Mouse (Mus musculus): Measurements from ENCODE around the gene Ebf3. TPM values are rescaled to one million over a fixed set of nuclear protein-coding genes. Genes with fewer than 3 reads are reported as not detected.
A peak's percentile ranks its signal among the peaks of the same experiment; 100 is the strongest.

Gene Ebf3
- polyA plus RNA-seq, 1 experiment, result 9.4 TPM

- H3K4me3 ChIP-seq (replicated peaks; ENCODE audit: insufficient read depth, low read depth, low read length), result no peak overlapping the region
- H3K27me3 ChIP-seq (ENCODE audit: control insufficient read depth, insufficient read depth, low read length), result peaks cover 27% of the 10 kb centered on the region; the same call in 1 of the 2 replicates
- TF ChIP-seq POLR2A (IDR thresholded peaks at IDR 0.05; ENCODE audit: borderline replicate concordance, insufficient read depth, low read length), result no peak
- TF ChIP-seq CTCF (IDR thresholded peaks at IDR 0.05; ENCODE audit: borderline replicate concordance, insufficient read depth, low read depth, low read length), result no peak
These were observed 682 bp upstream of the Ebf3 start for GRCm38 (mm10) chr7:137314710-137315543.

GRCm38 (mm10) chr7:137313183-137313903, 902 bp downstream of the Ebf3 start:
- Histone ChIP-seq H3K4me3 (replicated peaks; ENCODE audit: insufficient read depth, low read depth, low read length) (no peak overlapping the region), H3K27me3 (ENCODE audit: control insufficient read depth, insufficient read depth, low read length) (peaks cover 36% of the 10 kb centered on the region; the same call in 1 of the 2 replicates), H3K4me1 (ENCODE audit: control insufficient read depth, insufficient read depth, low read length) (peaks cover 5% of the 10 kb centered on the region; the same call in 1 of the 2 replicates), H3K27ac (ENCODE audit: insufficient read depth, low read length) (no peak overlapping the region)
- TF ChIP-seq POLR2A (IDR thresholded peaks at IDR 0.05; ENCODE audit: borderline replicate concordance, insufficient read depth, low read length) (no peak), CTCF (IDR thresholded peaks at IDR 0.05; ENCODE audit: borderline replicate concordance, insufficient read depth, low read depth, low read length) (no peak)
- WGBS, result under 1% methylated on average over 78 of the region's 79 CpGs
- DNase-seq, result no peak

More at GRCm38 (mm10) chr7:137314710-137315543, 682 bp upstream of the Ebf3 start:
- no peak for DNase-seq
- 1% methylated on average over 48 of the region's 48 CpGs for WGBS
- H3K4me1 ChIP-seq (ENCODE audit: control insufficient read depth, insufficient read depth, low read length), result peaks cover 5% of the 10 kb centered on the region; the same call in 1 of the 2 replicates
- no peak overlapping the region for H3K27ac ChIP-seq (ENCODE audit: insufficient read depth, low read length)

- Histone ChIP-seq H3K27me3 (ENCODE audit: control insufficient read depth, insufficient read depth, low read length) (peaks cover 33% of the 10 kb centered on the region; the same call in 1 of the 2 replicates), H3K27ac (ENCODE audit: insufficient read depth, low read length) (no peak overlapping the region), H3K4me3 (replicated peaks; ENCODE audit: insufficient read depth, low read depth, low read length) (no peak overlapping the region), H3K4me1 (ENCODE audit: control insufficient read depth, insufficient read depth, low read length) (peaks cover 5% of the 10 kb centered on the region; the same call in 1 of the 2 replicates)
- 4% methylated on average over 10 of the region's 10 CpGs for WGBS
- TF ChIP-seq CTCF (IDR thresholded peaks at IDR 0.05; ENCODE audit: borderline replicate concordance, insufficient read depth, low read depth, low read length) (no peak), POLR2A (IDR thresholded peaks at IDR 0.05; ENCODE audit: borderline replicate concordance, insufficient read depth, low read length) (no peak)
- peak in 1 of 2 experiments; percentile 33 for DNase-seq
These were observed 1.4 kb downstream of the Ebf3 start for GRCm38 (mm10) chr7:137312933-137313182.

GRCm38 (mm10) chr7:137312166-137312932, 1.9 kb downstream of the Ebf3 start:
- Histone ChIP-seq H3K4me1 (ENCODE audit: control insufficient read depth, insufficient read depth, low read length) (peaks cover 5% of the 10 kb centered on the region; the same call in 1 of the 2 replicates), H3K27ac (ENCODE audit: insufficient read depth, low read length) (no peak overlapping the region), H3K4me3 (replicated peaks; ENCODE audit: insufficient read depth, low read depth, low read length) (no peak overlapping the region), H3K27me3 (ENCODE audit: control insufficient read depth, insufficient read depth, low read length) (peaks cover 33% of the 10 kb centered on the region; the same call in 1 of the 2 replicates)
- 21% methylated on average over 17 of the region's 17 CpGs for WGBS
- TF ChIP-seq POLR2A (IDR thresholded peaks at IDR 0.05; ENCODE audit: borderline replicate concordance, insufficient read depth, low read length), result no peak
- no peak for TF ChIP-seq CTCF (IDR thresholded peaks at IDR 0.05; ENCODE audit: borderline replicate concordance, insufficient read depth, low read depth, low read length)
- DNase-seq, result no peak

- WGBS, result 22% methylated on average over 8 of the region's 8 CpGs
- H3K4me3 ChIP-seq (replicated peaks; ENCODE audit: insufficient read depth, low read depth, low read length), result no peak overlapping the region
These were observed 2.7 kb downstream of the Ebf3 start for GRCm38 (mm10) chr7:137311341-137312110.

GRCm38 (mm10) chr7:137310876-137311275, 3.4 kb downstream of the Ebf3 start:
- H3K27me3 ChIP-seq (ENCODE audit: control insufficient read depth, insufficient read depth, low read length), result peaks cover 33% of the 10 kb centered on the region; the same call in 1 of the 2 replicates
- TF ChIP-seq CTCF (IDR thresholded peaks at IDR 0.05; ENCODE audit: borderline replicate concordance, insufficient read depth, low read depth, low read length), result no peak
- no peak for TF ChIP-seq POLR2A (IDR thresholded peaks at IDR 0.05; ENCODE audit: borderline replicate concordance, insufficient read depth, low read length)
- 9% methylated on average over 11 of the region's 11 CpGs for WGBS
- no peak overlapping the region for H3K4me3 ChIP-seq (replicated peaks; ENCODE audit: insufficient read depth, low read depth, low read length)
- DNase-seq, result peak in 1 of 2 experiments; percentile 28
- peaks cover 5% of the 10 kb centered on the region; the same call in 1 of the 2 replicates for H3K4me1 ChIP-seq (ENCODE audit: control insufficient read depth, insufficient read depth, low read length)
- H3K27ac ChIP-seq (ENCODE audit: insufficient read depth, low read length), result no peak overlapping the region

More at GRCm38 (mm10) chr7:137311341-137312110, 2.7 kb downstream of the Ebf3 start:
- DNase-seq, result no peak
- no peak for TF ChIP-seq POLR2A (IDR thresholded peaks at IDR 0.05; ENCODE audit: borderline replicate concordance, insufficient read depth, low read length)
- TF ChIP-seq CTCF (IDR thresholded peaks at IDR 0.05; ENCODE audit: borderline replicate concordance, insufficient read depth, low read depth, low read length), result no peak
- no peak overlapping the region for H3K27ac ChIP-seq (ENCODE audit: insufficient read depth, low read length)
- H3K4me1 ChIP-seq (ENCODE audit: control insufficient read depth, insufficient read depth, low read length), result peaks cover 5% of the 10 kb centered on the region; the same call in 1 of the 2 replicates
- peaks cover 33% of the 10 kb centered on the region; the same call in 1 of the 2 replicates for H3K27me3 ChIP-seq (ENCODE audit: control insufficient read depth, insufficient read depth, low read length)

All from cerebellum, adult 2 months (tissue).